Mouse (Mus musculus) brain, embryonic 18.5 days (tissue): ENCODE results near the gene Ephx4.

ENCODE experiments used
- DNase-seq: peaks from one replicate; pipeline ENCODE4 v3.0.0-alpha.2; 2012; ENCODE audit warnings: low read depth, low spot score

Ephx4 gene

DNA sequence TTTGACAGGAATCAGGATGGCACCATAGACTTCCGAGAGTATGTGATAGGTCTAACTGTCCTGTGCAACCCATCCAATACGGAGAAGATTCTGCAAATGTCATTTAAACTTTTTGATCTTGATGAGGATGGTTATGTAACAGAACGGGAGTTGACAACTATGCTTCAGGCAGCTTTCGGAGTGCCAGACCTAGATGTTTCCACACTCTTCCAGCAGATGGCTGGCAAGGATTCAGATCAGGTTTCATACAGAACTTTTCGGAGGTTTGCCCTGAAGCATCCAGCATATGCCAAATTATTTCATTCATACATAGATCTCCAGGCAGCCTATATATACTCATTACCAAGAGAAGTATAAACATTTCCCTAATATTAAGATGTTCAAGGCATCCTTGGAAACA is 31.5 kb downstream of the Ephx4 start:
- DNase-seq: no peak

DNA sequence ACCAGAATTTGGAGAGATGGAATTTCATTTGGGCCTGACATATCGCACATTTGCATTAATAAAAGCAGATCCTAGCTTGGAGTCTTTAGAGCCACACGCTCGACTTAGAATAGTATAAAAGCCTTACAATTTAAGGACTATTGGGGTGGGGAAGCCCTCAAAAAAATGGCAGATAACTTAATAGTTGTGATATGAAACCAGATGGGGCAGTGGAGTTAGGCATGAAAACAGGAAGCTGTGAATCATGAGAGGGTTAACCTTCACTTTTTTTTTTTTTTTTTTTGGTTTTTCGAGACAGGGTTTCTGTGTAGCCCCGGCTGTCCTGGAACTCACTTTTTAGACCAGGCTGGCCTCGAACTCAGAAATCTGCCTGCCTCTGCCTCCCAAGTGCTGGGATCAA is 33.6 kb downstream of the Ephx4 start:
- DNase-seq: no peak

DNA sequence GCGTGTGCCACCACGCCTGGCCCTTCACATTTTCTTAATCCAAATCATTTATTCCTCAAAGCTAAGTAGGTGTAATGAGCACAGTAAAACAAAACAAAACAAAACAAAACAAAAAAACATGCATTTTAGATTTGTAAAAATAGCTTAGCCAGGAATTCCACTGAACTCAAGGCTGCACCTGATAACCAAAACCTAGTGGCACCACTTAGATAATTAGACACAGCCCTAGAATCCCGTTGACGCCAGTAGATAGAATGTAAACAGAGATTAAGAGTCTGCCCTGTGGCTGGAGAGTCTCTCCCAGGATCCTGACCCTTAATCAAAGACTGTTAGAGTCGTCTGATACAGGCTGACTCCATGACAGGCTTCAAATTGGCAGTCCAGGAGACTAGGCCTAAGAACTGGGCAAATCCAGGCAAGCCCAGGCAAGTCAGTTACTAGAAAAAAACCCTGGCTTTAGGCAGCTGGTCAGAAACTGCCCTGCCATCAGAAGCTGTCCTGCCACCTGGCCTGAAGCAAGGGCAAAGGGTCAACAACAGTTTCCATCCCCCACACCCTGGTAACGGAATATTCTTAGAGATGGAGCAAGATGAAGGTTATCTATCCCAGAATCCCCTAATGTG is 34.2 kb downstream of the Ephx4 start:
- DNase-seq: no peak

DNA sequence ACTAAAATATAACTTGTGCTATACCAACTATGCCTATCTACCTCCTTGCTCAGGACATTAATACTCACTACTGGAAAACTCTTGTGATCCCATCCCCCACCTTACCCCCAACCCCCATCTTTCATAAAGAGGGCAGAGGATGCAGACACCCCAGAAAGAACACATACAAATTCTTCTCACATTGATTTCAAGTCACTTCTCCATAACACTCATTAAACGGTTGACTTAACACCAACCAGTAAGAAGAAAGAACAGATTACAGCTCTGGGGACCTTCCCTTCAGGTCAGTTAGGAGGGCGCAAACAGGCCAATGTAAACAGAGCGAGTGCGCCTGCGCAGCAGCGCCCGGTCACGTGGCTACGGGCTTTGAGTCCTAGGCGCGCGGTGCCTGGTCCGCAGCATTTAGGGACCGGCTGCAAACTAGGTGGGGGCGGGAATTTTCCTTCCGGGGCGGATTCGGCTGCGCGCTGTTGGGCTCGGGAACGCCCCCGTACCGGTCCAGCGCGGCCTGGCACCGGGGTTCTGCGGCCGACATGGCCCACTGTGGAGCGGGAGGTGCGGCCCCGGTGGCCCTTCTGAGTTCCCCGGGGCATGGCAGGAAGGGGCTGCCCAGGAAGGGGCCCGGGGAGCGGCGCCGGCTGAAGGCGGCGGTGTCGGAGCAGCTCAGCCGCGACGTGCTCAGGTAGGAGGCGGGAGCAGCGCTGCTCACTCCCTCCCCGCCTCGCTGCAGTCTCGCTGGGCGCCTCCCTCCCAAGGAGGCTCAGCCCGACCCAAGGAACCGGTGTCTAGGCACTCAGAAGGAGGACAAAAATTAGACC is 35.1 kb downstream of the Ephx4 start, which contains the start of gene Btbd8:
TSS of gene Btbd8 (plus strand) at position 534 of the 818 bp plus-strand sequence.
- DNase-seq: peak; percentile 81

DNA sequence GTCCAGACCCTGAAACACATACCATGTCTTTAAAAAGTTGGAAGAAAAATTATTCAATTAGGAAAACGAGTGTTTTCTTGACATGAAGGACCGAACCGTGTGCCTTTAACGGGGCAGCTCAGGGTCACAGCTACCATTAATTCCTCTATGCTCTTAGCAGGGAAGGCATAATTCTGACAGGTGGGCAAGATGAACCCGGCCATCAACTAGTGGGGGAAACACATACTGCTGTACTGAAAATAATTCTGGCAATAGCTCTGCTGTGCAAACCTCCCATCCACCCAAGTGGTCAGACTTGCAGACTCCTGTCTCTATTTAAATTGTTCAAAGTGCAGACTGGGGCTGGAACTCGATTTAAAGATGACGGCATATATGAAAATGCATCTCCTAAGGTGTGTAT is 35.8 kb downstream of the Ephx4 start:
- no peak for DNase-seq

DNA sequence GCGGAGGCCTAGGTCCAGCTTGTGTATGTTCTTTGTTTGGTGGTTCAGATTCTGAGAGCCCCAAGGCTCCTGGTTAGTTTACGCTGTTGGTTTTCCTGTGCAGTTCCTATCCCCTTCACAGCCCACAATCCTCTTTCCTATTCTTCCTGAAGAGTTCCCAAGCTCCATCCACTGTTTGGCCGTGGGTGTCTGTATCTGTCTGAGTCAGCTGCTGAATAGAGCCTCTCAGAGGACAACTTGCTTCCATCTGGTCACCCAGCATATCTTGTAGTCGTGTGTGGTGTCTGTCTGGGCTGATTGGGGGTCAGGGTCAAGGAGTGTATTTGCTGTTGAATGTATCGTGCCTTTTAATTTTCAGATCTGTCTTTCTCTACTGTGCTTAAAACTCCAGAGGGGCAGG is 39.3 kb downstream of the Ephx4 start:
- DNase-seq: no peak

DNA sequence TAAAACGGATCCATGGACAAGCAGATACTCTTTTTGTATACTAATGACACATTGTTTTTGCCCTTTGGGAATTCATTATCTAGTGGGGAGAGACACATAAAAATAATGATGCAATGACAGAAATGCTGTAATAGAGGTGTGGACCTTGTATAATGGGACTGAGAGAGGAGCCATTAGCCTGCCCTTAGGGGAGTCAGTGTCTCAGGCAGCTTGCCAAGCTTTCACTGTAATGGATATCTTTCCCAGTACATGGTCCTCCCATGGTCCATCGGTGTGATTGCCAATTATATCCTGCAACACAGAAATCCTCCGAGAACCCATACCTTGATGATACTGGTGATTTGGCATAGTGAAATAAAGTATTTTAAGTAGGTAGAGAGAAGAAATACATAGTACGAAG is 41.7 kb downstream of the Ephx4 start:
- no peak for DNase-seq

DNA sequence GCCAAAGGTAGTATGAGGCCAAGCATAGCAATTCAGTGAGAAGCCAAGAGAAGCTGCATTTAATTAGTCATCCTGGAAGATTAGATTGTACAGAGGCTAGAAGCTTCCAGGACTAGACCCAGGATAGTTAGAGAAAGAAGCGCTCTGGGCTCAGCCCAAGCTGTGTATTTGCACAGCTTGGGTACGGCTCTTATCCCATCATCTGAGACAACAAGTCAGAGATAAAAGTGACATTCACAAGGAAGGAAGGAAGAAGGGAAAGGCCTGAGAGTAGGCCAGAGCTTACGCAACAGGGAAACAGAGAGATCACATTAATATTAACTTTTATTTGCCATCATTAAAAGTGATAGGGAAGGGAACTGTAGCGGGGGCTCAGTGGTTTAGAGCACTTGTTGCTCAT is 45.4 kb downstream of the Ephx4 start:
- no peak for DNase-seq

DNA sequence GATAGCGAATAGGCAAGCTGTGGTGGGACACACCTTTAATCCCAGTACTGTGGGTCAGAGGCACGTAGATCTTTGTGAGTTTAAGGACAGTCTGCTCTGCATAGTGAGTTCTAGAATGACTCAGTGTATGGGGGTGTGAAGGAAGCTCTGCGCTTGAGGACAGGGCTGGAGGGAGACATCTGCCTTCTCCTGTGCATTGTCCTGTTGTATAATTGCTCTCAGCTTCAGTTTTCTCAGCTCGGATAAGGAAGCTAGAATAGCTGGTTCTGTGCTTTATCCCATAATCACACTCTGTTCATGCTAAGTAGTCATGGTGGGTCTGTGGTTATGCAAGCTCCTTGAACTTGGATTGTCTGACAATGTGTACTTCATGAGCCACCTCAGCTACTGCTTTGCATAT is 46.2 kb downstream of the Ephx4 start:
- DNase-seq: no peak

DNA sequence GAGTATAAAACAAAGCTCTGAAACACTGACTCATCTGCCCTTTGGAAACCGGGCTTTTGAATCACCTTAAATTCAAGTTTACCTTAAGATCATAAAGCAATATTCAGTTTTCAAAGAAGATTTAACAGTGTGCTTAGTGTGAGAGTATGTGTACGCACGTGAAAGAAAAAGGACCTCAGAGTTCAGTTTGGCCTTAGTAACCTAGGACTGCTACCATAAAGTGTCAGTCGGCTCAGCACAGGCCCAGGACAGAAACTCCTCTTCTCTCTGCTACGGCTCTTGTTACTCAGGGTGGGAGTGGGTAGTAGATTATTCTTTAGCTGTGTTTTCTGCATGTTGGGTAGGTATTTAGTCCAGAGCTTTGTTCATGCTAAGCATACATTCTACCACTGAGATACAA is 47.1 kb downstream of the Ephx4 start:
- DNase-seq: no peak

DNA sequence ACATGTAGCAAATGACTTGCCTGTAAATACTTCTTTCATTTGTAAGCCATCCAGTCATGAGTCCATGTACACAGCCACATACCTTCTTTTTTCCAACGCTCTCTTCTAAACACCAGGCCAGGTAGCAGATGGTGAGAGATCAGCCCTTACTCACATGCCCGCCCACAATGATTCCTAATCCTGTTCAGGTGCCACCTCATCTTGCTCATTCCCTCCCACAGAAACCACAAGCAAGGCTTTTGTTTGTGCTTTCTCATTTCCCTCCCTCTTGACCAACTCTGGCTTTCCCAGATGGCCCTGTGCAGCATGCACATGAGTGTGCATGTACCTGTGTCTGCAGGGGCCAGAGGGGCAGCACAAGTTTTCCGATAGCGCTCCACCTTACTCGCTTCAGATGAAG is 47.8 kb downstream of the Ephx4 start:
- no peak for DNase-seq

DNA sequence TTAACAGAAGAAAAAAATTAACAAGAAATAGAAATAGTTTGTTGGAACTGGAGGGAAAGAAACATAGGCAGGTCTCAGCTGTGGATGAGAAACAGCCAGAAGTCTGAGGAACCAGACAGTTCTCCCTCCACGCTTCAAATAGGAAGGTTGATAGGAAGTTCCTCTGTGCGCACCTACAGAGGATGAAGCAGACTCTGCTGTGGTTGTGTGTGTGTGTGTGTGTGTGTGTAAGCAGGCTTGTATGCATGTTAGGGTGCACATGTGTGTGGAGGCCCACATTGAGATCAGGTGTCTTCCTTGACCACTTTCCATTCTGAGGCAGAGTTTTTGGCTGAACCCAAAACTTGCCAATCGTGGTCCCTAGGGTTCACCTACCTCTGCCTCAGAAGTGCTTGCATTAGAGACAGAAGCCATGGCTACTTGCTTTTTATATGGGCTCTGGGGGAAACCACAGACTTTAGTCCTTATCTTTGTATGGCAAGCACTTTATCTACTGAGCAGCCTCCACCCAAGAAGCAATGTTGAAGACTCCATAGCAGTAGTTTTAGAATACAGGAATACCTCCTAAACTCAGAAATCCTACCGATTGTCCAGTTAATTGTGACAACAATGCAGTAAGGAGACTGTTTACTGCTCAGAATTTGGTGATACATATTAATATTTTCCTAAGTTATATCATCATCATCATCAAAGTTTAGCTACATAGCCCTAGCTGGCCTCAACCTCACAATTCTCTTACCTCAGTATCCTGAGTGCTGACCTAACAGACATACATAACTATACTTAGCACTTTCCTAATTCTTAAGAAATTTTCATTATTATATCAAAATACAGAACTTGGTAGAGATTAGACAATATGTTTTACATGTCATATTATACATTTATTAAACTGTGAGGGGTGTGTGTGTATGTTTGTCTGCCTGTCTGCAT is 59.9 kb downstream of the Ephx4 start:
- DNase-seq: no peak

DNA sequence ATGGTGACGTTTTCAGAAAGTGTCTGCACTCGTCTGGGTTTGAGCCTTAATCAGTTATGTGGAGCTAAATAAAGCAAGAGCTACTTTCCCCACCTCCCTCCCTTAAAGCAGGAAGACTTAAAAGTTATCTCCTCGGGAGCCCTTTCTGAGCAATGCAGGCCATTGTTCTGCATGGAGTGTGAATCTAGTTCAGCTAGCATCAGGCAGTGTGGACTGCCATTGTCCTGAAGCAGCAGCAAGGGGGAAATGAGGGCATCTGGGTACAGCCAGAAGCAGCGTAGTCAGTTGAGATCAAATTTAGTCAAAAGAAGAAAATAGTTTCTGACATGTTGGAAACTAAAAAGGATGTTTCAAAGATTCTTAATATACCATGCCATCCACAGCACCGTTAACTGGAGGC is 64.0 kb downstream of the Ephx4 start:
- DNase-seq: no peak

DNA sequence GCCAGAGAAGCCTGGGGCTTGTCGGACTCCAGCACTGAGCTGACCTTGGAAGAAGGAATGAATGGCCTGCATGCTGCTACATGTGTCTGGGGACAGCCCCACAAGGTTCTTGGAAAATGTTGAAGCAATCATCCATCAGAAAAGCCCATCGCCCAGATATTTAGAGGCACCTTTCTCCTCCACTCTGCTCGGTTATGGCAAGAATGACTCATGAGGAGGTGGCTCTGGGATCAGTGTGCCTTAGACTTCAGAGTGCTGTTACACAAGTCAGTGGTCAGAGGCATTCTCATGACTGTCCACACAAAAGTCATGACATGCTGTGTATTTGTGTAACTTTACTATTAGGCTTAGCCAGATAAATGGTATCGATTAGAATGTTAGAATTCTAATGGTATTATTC is 64.6 kb downstream of the Ephx4 start:
- DNase-seq: no peak

DNA sequence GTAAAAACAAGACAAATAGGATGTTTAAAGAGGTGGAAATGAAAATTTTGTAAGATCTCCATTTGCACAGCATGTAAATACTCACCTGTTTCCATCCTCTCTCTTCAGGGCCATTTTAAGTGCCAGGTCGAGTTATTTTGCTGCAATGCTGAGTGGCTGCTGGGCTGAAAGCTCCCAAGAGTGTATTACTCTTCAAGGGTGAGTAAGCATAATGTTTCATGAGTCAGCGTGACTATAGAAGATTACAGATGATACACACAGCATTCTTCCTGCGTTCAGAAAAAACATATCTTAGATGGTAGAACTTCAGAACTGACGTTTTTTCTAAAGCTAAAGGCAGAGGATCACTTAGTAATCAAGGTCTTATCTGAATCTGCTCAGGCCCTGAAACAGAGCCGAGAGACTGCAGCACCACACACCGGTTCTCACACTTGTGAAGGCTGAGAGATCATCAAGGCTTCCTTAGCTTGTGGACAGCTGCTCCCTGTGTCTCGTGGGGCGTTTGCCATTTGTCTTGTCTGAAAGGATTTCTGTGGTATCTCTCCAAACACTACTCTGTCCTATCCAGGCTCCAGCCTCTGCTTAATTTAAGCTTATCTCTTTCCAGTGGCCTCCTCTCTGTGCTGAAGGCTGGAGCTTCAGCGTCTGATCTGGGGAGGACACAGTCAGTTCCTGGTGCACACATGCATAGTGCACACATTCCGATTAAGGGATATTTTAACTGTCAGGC is 68.2 kb downstream of the Ephx4 start:
- DNase-seq: no peak
